Mouse (Mus musculus): ENCODE measurements at regions not wholly inside any gene's neighbourhood (a gene's known extent, or its start where the extent isn't known, plus 50 kb on each side); places are given as distances from the start of the nearest gene placed in this dataset.

DNA sequence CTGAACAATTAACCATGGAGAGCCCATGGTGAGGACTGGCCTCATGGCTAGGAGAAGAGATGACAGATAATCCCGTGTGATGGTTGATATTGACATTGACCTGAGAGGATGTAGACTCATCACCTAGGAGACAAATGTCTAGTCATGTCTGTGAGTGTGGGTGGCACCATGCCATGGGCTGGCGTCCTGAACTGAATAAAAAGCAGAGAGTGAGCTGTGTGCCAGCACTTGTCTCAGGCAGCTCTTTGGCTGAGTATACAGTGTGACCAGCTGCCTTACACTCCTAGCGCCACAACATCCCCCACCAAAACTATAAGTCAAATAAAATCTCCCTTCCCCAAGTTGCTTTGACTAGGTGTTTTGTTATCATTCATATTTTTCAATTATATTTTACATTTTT is 198.4 kb upstream of the Mvb12b start:
- H3K4me3 ChIP-seq (ENCODE audit: insufficient read depth, low read length): no peak overlapping the region
- TF ChIP-seq POLR2A (IDR thresholded peaks at IDR 0.05; ENCODE audit: extremely low read depth, insufficient read depth, low read length) (no peak), CTCF (IDR thresholded peaks at IDR 0.05; ENCODE audit: extremely low read depth, insufficient read depth, low read length) (no peak)
- no peak overlapping the region for H3K27ac ChIP-seq (ENCODE audit: insufficient read depth, low read length)
- H3K4me1 ChIP-seq (ENCODE audit: control insufficient read depth, insufficient read depth, low read length): peaks cover 3% of the 10 kb centered on the region; the same call in 1 of the 2 replicates

DNA sequence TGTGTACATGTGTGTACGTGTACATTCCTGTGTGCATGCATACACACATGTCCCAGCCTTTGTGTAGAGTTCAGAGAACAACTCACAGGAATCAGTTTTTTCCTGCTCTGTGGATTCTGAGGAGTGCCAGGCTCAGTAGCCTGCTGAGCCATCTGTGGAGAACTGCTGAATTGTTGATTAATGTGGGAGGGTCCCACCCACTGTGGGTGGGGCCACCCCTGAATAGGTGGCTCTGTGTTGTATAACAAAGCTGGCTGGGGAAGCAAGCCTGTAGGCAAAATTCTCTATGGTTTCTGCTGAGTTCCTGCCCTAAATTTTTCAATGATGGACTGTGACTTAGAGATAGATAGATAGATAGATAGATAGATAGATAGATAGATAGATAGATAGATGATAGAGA is 196.8 kb upstream of the Mvb12b start:
- H3K27ac ChIP-seq (ENCODE audit: insufficient read depth, low read length): no peak overlapping the region
- TF ChIP-seq POLR2A (IDR thresholded peaks at IDR 0.05; ENCODE audit: extremely low read depth, insufficient read depth, low read length) (no peak), CTCF (IDR thresholded peaks at IDR 0.05; ENCODE audit: extremely low read depth, insufficient read depth, low read length) (no peak)
- H3K4me3 ChIP-seq (ENCODE audit: insufficient read depth, low read length): no peak overlapping the region
- peaks cover 3% of the 10 kb centered on the region; the same call in 1 of the 2 replicates for H3K4me1 ChIP-seq (ENCODE audit: control insufficient read depth, insufficient read depth, low read length)

DNA sequence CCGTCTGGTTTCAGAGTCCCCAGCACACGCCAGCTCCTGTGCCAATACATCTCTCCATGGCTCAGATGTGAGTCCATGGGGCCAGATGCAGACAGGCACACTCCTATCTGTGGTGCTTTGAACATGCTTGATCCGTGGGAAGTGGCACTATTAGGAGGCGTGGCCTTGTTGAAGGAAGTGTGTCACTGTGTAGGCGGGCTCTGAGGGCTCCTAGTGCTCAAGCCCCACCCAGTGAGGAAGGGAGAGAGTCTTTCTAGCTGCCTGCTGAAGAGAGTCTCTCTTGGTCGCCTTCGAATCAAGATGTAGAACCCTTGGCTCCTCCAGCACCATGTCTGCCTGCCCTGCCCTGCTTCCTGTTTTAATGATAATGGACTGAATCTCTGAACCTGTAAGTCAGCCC is 194.7 kb upstream of the Mvb12b start:
- Histone ChIP-seq H3K4me3 (ENCODE audit: insufficient read depth, low read length) (no peak overlapping the region), H3K27ac (ENCODE audit: insufficient read depth, low read length) (no peak overlapping the region), H3K4me1 (ENCODE audit: control insufficient read depth, insufficient read depth, low read length) (peaks cover 1% of the 10 kb centered on the region; the same call in 1 of the 2 replicates)
- no peak for TF ChIP-seq POLR2A (IDR thresholded peaks at IDR 0.05; ENCODE audit: extremely low read depth, insufficient read depth, low read length)
- TF ChIP-seq CTCF (IDR thresholded peaks at IDR 0.05; ENCODE audit: extremely low read depth, insufficient read depth, low read length): no peak

DNA sequence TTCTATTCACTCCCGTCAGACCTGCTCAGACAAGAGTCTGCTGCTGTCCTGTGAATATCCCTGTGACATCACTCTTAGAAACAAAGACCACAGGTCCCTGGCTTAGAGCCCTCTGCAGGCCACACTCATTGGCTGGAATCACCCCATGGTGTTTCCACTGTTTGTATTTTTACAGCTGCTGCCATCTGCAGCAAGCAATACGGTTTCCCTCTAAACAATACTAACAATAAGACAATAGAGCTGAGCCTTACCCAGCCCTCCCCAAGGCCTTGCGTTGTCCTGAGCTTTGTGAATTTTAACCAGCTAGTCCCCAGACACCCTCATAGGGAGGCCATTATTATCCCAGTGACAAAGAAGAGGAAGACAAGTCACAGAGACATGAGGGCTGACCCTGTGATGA is 192.4 kb upstream of the Mvb12b start:
- Histone ChIP-seq H3K4me3 (ENCODE audit: insufficient read depth, low read length) (no peak overlapping the region), H3K27ac (ENCODE audit: insufficient read depth, low read length) (no peak overlapping the region), H3K4me1 (ENCODE audit: control insufficient read depth, insufficient read depth, low read length) (no peaks in the 10 kb centered on the region)
- TF ChIP-seq POLR2A (IDR thresholded peaks at IDR 0.05; ENCODE audit: extremely low read depth, insufficient read depth, low read length) (no peak), CTCF (IDR thresholded peaks at IDR 0.05; ENCODE audit: extremely low read depth, insufficient read depth, low read length) (no peak)

DNA sequence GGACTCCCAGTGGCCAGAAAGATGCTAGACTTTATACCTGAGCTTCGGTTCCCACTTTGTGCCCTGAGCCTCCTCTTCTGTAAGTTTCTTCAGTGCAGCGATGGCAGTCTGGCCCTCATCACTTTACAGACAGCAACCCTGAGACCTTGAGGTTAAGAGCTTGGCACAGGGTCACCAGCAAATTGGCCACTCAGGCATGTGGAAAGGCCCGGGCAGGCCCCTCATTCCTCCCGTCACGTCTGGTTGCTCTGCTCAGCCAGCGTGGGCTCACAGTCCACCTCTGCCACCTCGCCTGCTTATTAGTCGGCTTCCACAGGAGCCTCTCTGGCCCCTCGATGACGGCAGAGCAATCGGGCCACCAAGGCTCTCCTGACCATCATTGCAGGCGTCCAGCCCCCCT is 191.5 kb upstream of the Mvb12b start:
- Histone ChIP-seq H3K27ac (ENCODE audit: insufficient read depth, low read length) (no peak overlapping the region), H3K4me3 (ENCODE audit: insufficient read depth, low read length) (no peak overlapping the region), H3K4me1 (ENCODE audit: control insufficient read depth, insufficient read depth, low read length) (no peaks in the 10 kb centered on the region)
- TF ChIP-seq CTCF (IDR thresholded peaks at IDR 0.05; ENCODE audit: extremely low read depth, insufficient read depth, low read length) (no peak), POLR2A (IDR thresholded peaks at IDR 0.05; ENCODE audit: extremely low read depth, insufficient read depth, low read length) (no peak)

DNA sequence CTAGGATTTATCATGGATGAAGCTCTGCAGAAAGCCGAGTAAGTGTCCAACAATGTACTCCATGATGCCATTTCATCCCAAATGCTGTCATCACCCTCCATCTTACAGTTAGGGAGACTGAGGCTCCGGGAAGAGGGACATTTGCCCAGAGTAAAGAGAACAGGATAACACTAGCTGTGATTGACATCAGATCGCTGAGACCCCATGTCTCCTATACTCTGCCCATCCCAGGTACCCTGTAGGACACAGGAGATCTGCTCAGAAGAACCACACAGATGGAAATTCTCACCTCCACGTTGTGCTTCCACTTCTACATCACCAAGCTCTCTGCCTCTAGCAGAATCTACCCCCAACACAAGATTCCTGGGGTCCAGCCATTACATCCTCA is 191.1 kb upstream of the Mvb12b start:
- Histone ChIP-seq H3K27ac (ENCODE audit: insufficient read depth, low read length) (no peak overlapping the region), H3K4me3 (ENCODE audit: insufficient read depth, low read length) (no peak overlapping the region)

DNA sequence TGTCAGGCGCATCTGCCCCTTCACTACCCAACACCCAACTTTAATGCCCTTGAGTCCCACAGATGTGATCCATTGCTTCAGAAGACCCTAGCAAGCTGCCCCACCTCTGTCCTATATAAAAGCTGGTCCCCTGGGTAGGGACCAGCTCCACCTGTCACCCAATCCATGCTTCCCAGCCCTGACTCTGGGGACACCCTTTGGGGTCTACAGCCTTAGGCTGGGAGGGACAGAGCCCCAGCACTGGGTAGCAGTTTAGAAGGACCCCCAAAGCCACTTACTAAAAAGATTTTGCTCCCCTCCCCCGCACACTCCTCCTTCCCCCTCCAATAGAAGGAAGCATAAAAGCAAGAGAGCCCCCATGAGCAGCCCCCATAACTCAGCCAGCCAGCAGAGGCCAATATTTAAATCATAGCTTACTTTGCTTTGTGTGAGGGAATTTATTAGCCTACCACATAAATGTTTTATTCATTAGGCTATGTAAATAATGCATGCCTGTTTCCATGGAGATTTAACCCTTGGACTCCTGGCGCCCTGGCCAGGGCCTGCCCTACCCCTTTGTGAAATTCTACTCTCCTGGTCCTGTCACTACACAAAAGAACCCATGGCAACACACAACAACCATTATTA is 190.6 kb upstream of the Mvb12b start:
- TF ChIP-seq CTCF (IDR thresholded peaks at IDR 0.05; ENCODE audit: extremely low read depth, insufficient read depth, low read length): no peak
- no peak for TF ChIP-seq POLR2A (IDR thresholded peaks at IDR 0.05; ENCODE audit: extremely low read depth, insufficient read depth, low read length)
- no peak overlapping the region for H3K27ac ChIP-seq (ENCODE audit: insufficient read depth, low read length)
- no peak overlapping the region for H3K4me3 ChIP-seq (ENCODE audit: insufficient read depth, low read length)
- no peaks in the 10 kb centered on the region for H3K4me1 ChIP-seq (ENCODE audit: control insufficient read depth, insufficient read depth, low read length)

More for the DNA sequence above, 191.1 kb upstream of the Mvb12b start:
- TF ChIP-seq POLR2A (IDR thresholded peaks at IDR 0.05; ENCODE audit: extremely low read depth, insufficient read depth, low read length) (no peak), CTCF (IDR thresholded peaks at IDR 0.05; ENCODE audit: extremely low read depth, insufficient read depth, low read length) (no peak)
- H3K4me1 ChIP-seq (ENCODE audit: control insufficient read depth, insufficient read depth, low read length): no peaks in the 10 kb centered on the region

DNA sequence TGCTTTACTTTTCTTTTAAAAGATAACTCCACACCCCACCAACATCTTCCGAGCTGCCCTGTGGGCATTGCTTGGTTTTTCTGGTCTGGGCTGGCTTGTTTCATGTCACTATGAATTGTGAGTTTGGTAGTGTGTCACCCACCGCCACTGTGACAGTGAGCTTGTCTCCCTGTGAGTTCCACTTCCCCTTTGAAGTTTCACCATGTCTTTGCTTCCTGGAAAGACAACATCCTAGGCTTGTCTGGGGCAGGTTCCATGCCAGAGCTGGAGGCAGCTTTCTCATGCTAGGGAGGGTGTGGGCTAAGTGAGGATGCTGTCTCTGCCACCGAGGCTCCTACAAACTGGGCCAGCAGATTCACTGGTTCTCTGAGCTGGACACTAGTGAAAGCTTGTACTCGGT is 188.6 kb upstream of the Mvb12b start:
- Histone ChIP-seq H3K4me3 (ENCODE audit: insufficient read depth, low read length) (no peak overlapping the region), H3K4me1 (ENCODE audit: control insufficient read depth, insufficient read depth, low read length) (no peaks in the 10 kb centered on the region), H3K27ac (ENCODE audit: insufficient read depth, low read length) (no peak overlapping the region)
- TF ChIP-seq CTCF (IDR thresholded peaks at IDR 0.05; ENCODE audit: extremely low read depth, insufficient read depth, low read length): no peak
- TF ChIP-seq POLR2A (IDR thresholded peaks at IDR 0.05; ENCODE audit: extremely low read depth, insufficient read depth, low read length): no peak

DNA sequence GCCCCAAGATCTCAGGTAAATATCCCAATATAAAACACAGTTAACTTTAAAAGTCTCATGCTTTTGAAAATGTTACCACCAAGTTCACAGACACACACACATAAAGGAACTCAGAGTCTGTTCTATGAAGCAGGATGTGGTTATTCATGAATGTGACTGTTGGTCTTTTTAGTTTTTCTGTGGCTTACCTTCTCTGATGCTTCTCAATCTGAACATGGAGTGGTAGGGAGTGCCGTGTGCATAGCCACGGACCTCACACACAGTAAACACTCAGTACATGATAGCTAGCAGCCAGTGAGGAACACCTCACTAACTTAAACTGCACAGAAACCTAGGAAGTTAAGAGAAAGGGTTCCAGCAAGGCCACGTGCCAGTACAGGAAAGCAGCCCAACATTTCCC is 186.3 kb upstream of the Mvb12b start:
- Histone ChIP-seq H3K27ac (ENCODE audit: insufficient read depth, low read length) (no peak overlapping the region), H3K4me1 (ENCODE audit: control insufficient read depth, insufficient read depth, low read length) (no peaks in the 10 kb centered on the region), H3K4me3 (ENCODE audit: insufficient read depth, low read length) (no peak overlapping the region)
- no peak for TF ChIP-seq POLR2A (IDR thresholded peaks at IDR 0.05; ENCODE audit: extremely low read depth, insufficient read depth, low read length)
- TF ChIP-seq CTCF (IDR thresholded peaks at IDR 0.05; ENCODE audit: extremely low read depth, insufficient read depth, low read length): no peak

DNA sequence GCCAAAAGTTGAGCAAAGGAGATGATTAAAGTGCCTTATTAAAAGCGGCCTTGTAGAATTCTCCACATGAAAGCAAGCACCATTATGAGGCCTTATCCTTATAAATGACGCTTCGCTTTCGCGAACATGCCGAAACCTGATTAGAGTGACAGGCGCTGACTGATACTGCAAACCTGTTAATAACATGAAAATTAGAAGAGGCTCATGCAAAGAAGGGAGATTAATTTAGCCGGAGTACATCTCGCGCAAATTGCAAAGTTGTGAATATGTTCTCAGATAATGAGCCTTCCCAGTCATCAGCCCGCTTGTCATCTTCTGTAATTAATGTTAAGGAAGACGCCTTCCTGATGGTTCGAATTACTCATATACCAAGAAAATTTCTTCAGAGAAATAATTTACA is 177.8 kb upstream of the Mvb12b start:
- Histone ChIP-seq H3K27ac (ENCODE audit: insufficient read depth, low read length) (no peak overlapping the region), H3K4me3 (ENCODE audit: insufficient read depth, low read length) (no peak overlapping the region), H3K4me1 (ENCODE audit: control insufficient read depth, insufficient read depth, low read length) (no peaks in the 10 kb centered on the region)
- TF ChIP-seq POLR2A (IDR thresholded peaks at IDR 0.05; ENCODE audit: extremely low read depth, insufficient read depth, low read length): no peak
- no peak for TF ChIP-seq CTCF (IDR thresholded peaks at IDR 0.05; ENCODE audit: extremely low read depth, insufficient read depth, low read length)
